Mouse (Mus musculus) hindbrain, embryonic 14.5 days (tissue): ENCODE results near the gene Vegfd. TPM values are rescaled to one million over a fixed set of nuclear protein-coding genes. Genes with fewer than 3 reads are reported as not detected.

Source experiments
- ATAC-seq: fragments of 200-750 bp; cut with Nextera tagmentation; 2 replicates; pipeline ENCODE4 v1.8.0; 2017; ENCODE audit warnings: moderate number of reproducible peaks, mild to moderate bottlenecking, moderate TSS enrichment, moderate library complexity; ENCODE audit not compliant: low FRiP score
- DNase-seq: peaks from one replicate; pipeline ENCODE4 v3.0.0-alpha.2; 2015; ENCODE audit warnings: low spot score
- H3K27ac ChIP-seq: fragments of 300-500 bp; sonication (generic); 2 replicates; pipeline ENCODE4 v1.5.1; 2014; ENCODE audit warnings: mild to moderate bottlenecking, moderate library complexity
- H3K27me3 ChIP-seq: fragments of 300-500 bp; sonication (generic); 2 replicates; pipeline ENCODE4 v1.6.1; 2014; ENCODE audit warnings: mild to moderate bottlenecking, low read length, mixed read lengths; ENCODE audit not compliant: control insufficient read depth, insufficient read depth
- H3K36me3 ChIP-seq: fragments of 300-500 bp; sonication (generic); replicated peaks from 2 replicates; pipeline ENCODE4 v1.6.1; 2014; ENCODE audit not compliant: control insufficient read depth, insufficient read depth
- H3K4me1 ChIP-seq: fragments of 300-500 bp; sonication (generic); replicated peaks from 2 replicates; pipeline ENCODE4 v1.6.1; 2014; ENCODE audit warnings: antibody characterized with exemption, low read length, mixed read lengths; ENCODE audit not compliant: control insufficient read depth, insufficient read depth
- H3K4me2 ChIP-seq: fragments of 300-500 bp; sonication (generic); replicated peaks from 2 replicates; pipeline ENCODE4 v1.6.1; 2014; ENCODE audit warnings: mild to moderate bottlenecking, moderate library complexity
- H3K4me3 ChIP-seq: fragments of 300-500 bp; sonication (generic); replicated peaks from 2 replicates; pipeline ENCODE4 v1.5.1; 2014; ENCODE audit warnings: mild to moderate bottlenecking, low read length
- H3K9ac ChIP-seq: fragments of 300-500 bp; sonication (generic); 2 replicates; pipeline ENCODE4 v1.6.1; 2014
- H3K9me3 ChIP-seq: fragments of 300-500 bp; sonication (generic); 2 replicates; pipeline ENCODE4 v1.6.1; 2016; ENCODE audit warnings: low read length; ENCODE audit not compliant: control insufficient read depth
- WGBS: fragments of 180-500 bp; shearing (Covaris S2); extraction: QIAGEN DNeasy Blood & Tissue Kit; methylation state at CpG from one replicate; pipeline ENCODE4 v1.1.7; 2014; 5-methylcytosine and 5-hydroxymethylcytosine counted together
- polyA plus RNA-seq: library from polyadenylated mRNA; unstranded; fragments of >200 nt; fragmentation: Nextera tagmentation; extraction: Ambion mirVana; gene quantifications from 2 replicates; pipeline ENCODE4 v1.2.1, GENCODE M21; 2014

Vegfd gene
- polyA plus RNA-seq = 0.29 and 0.56 TPM in 2 replicates

GRCm38 (mm10) chrX:164373081-164373480, at the start of gene Vegfd:
Gene Vegfd (plus strand): TSS chrX:164373378.
- Histone ChIP-seq H3K4me1 (no peaks in the 10 kb centered on the region), H3K4me2 (no peak within 1 kb of the TSS), H3K27me3 (no peaks in the 10 kb centered on the region), H3K9ac (no peak within 1 kb of the TSS), H3K4me3 (no peak within 1 kb of the TSS), H3K27ac (no peak within 1 kb of the TSS), H3K36me3 (no peaks in the 10 kb centered on the region), H3K9me3 (no peaks in the 10 kb centered on the region)
- WGBS = 41% methylated on average over 3 of the region's 3 CpGs
- no peak for ATAC-seq
- DNase-seq = no peak

- Histone ChIP-seq H3K27me3 (peaks cover 5% of the 10 kb centered on the region; the same call in 1 of the 2 replicates), H3K4me3 (no peak overlapping the region), H3K9ac (no peak overlapping the region), H3K36me3 (no peaks in the 10 kb centered on the region), H3K9me3 (no peaks in the 10 kb centered on the region), H3K27ac (no peak overlapping the region), H3K4me2 (no peak overlapping the region), H3K4me1 (no peaks in the 10 kb centered on the region)
- ATAC-seq (no peak), DNase-seq (no peak)
- WGBS = 77% methylated on average over 4 of the region's 4 CpGs
Measured at GRCm38 (mm10) chrX:164323391-164323913, 49.7 kb upstream of the Vegfd start.

DNA sequence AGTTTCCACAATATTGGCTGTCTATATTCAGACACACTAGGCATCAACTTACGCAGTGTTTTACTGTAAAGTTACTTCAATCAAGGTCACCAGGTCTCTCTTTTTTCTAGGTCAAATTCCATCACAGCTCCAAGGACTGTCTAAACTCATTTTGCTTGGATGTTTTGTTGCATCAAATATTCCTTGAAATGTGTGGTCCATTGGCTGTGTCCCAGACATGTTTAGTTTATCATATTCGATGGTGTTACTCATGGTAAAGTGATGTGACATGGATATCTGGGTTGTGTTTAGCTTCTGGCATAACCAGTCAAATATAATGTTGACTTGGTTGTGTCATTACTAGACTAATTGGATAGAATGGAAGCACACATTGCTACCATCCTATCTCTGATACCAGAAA, 42.8 kb upstream of the Vegfd start:
- H3K27me3 ChIP-seq = no peaks in the 10 kb centered on the region
- WGBS = 92% methylated on average over 2 of the region's 2 CpGs
- no peak overlapping the region for H3K4me2 ChIP-seq
- H3K27ac ChIP-seq = no peak overlapping the region
- no peaks in the 10 kb centered on the region for H3K4me1 ChIP-seq
- no peaks in the 10 kb centered on the region for H3K36me3 ChIP-seq
- no peak overlapping the region for H3K4me3 ChIP-seq
- H3K9ac ChIP-seq = no peak overlapping the region
- no peak for ATAC-seq
- no peak for DNase-seq
- H3K9me3 ChIP-seq = no peaks in the 10 kb centered on the region

GRCm38 (mm10) chrX:164330766-164331165, 42.4 kb upstream of the Vegfd start:
- H3K9ac ChIP-seq = no peak overlapping the region
- H3K27ac ChIP-seq = no peak overlapping the region
- DNase-seq (no peak), ATAC-seq (no peak)
- H3K9me3 ChIP-seq = no peaks in the 10 kb centered on the region
- H3K4me1 ChIP-seq = no peaks in the 10 kb centered on the region
- H3K36me3 ChIP-seq = no peaks in the 10 kb centered on the region
- WGBS = 80% methylated on average over 3 of the region's 3 CpGs
- H3K4me2 ChIP-seq = no peak overlapping the region
- no peaks in the 10 kb centered on the region for H3K27me3 ChIP-seq
- H3K4me3 ChIP-seq = no peak overlapping the region

DNA sequence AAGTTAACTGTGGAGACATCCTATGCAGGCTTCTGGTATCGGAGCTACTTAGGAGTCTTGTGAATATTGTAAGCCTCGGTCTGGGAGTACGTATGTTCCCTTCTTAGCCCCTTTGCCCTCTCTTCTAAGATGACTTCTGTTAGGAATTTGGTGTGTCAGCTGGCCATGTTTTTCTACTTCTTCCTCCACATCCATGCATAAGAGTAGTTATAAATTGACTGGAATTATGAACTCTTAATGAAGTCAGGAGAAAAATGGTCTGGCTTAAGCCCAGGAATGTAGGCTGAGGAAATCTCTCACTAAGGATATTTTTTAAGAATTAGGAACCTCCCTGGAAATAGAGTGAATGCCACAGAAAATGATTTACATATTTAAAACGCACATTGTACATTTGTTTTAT, 34.6 kb upstream of the Vegfd start:
- no peak overlapping the region for H3K27ac ChIP-seq
- no peak overlapping the region for H3K9ac ChIP-seq
- H3K4me3 ChIP-seq = no peak overlapping the region
- H3K36me3 ChIP-seq = no peaks in the 10 kb centered on the region
- ATAC-seq (no peak), DNase-seq (no peak)
- H3K27me3 ChIP-seq = no peaks in the 10 kb centered on the region
- no peak overlapping the region for H3K4me2 ChIP-seq
- WGBS = 91% methylated on average over 4 of the region's 4 CpGs
- no peaks in the 10 kb centered on the region for H3K9me3 ChIP-seq
- H3K4me1 ChIP-seq = no peaks in the 10 kb centered on the region

DNA sequence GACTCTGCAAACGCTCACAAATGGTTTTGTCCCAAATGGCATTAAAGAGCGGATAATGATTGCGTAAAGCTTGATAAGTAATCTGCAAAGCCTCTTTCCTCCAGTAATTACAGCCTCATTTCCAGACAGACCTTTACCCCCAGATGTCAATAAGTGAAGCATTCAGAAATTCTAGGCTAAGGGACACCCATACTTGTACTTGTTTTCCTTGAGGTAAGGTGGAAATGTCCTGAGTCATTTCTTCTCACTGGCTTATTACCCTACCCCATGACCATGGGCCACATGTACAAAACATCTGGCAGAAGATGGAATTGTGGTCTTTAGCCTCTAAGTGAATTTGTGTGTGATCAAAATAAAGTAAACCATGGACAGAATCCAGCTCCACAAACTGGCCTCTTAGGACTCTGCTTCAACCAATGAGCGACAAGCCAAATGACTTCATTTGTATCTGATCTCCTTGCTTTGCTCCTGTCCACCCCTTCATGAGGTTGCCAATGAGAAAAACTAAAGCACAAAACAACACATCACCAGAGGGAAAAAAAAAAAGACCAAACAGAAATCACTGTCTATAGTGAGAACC, 27.7 kb upstream of the Vegfd start:
- WGBS = 87% methylated on average over 4 of the region's 4 CpGs
- Histone ChIP-seq H3K36me3 (no peaks in the 10 kb centered on the region), H3K9ac (no peak overlapping the region), H3K4me1 (no peaks in the 10 kb centered on the region), H3K27ac (no peak overlapping the region), H3K9me3 (no peaks in the 10 kb centered on the region), H3K4me3 (no peak overlapping the region), H3K4me2 (no peak overlapping the region), H3K27me3 (no peaks in the 10 kb centered on the region)
- no peak for ATAC-seq
- no peak for DNase-seq

GRCm38 (mm10) chrX:164348937-164349336, 24.2 kb upstream of the Vegfd start:
- H3K4me2 ChIP-seq = no peak overlapping the region
- no peaks in the 10 kb centered on the region for H3K4me1 ChIP-seq
- H3K36me3 ChIP-seq = no peaks in the 10 kb centered on the region
- H3K9me3 ChIP-seq = no peaks in the 10 kb centered on the region
- WGBS = 90% methylated on average over 3 of the region's 3 CpGs
- ATAC-seq (no peak), DNase-seq (no peak)
- H3K27ac ChIP-seq = no peak overlapping the region
- no peaks in the 10 kb centered on the region for H3K27me3 ChIP-seq
- no peak overlapping the region for H3K9ac ChIP-seq
- H3K4me3 ChIP-seq = no peak overlapping the region

DNA sequence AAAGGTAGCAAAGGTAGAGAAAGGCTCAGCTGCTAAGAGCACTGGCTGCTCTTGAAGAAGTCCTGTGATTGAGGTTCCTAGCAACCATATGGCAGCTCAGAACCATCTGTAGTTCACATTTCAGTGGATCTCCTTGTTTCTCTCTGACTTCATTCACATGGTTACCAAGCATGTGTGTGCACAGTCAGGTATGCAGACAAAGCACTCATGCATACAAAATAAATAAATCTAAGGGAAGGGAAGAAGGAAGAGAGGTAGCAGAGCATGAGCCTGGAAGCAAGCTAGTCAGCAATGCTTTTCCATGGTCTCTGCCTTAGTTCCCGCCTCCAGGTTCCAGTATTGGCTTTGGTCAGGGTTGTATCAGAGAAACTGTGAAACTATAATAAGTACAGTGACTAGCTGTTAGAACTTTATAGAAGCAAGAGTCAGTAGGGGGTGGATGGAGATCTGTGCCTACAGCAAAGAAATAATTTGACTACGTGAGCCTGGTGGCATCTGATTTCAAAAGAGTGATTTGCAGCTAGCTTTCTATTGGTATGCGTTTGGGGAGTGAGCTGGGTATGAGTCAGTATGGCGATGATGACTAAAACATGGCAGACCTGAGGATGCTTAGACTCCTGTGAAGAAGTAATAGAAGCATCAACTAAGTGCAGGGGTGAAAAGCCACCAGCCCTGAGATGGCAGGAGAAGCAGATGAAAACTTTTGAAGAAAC, 7.9 kb upstream of the Vegfd start:
- H3K36me3 ChIP-seq = no peaks in the 10 kb centered on the region
- ATAC-seq = no peak

DNA sequence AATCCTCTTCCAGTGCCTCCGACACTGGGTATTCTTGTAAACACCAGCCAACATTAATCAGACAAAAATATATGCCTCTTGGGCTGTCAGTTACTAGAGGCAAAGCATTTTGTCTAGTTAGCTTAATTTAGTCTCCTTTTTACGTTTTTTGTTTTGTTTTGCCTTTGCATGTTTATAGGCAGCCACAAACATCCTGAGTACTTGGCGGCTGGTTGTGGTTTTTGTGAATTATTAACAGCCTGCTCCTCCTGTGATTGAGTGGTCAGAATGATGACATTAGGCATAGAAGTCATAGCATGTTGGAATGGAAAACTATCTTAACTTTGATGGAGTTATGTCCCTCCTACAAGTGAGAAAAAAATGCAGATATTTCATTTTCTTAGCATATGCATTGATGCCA, 2.6 kb upstream of the Vegfd start:
- Histone ChIP-seq H3K4me3 (no peak overlapping the region), H3K9me3 (no peaks in the 10 kb centered on the region), H3K4me1 (no peaks in the 10 kb centered on the region), H3K4me2 (no peak overlapping the region), H3K27ac (no peak overlapping the region), H3K27me3 (no peaks in the 10 kb centered on the region), H3K9ac (no peak overlapping the region), H3K36me3 (no peaks in the 10 kb centered on the region)
- 92% methylated on average over 3 of the region's 3 CpGs for WGBS
- DNase-seq = no peak
- ATAC-seq = no peak

More for the DNA sequence above, 7.9 kb upstream of the Vegfd start:
- no peak overlapping the region for H3K4me3 ChIP-seq
- no peaks in the 10 kb centered on the region for H3K4me1 ChIP-seq
- no peak overlapping the region for H3K9ac ChIP-seq
- H3K4me2 ChIP-seq = no peak overlapping the region
- no peak overlapping the region for H3K27ac ChIP-seq
- no peaks in the 10 kb centered on the region for H3K27me3 ChIP-seq
- no peaks in the 10 kb centered on the region for H3K9me3 ChIP-seq
- DNase-seq = no peak
- 88% methylated on average over 4 of the region's 4 CpGs for WGBS
